Mouse (Mus musculus): Measurements from ENCODE around the gene Sema3g. TPM values are rescaled to one million over a fixed set of nuclear protein-coding genes. Genes with fewer than 3 reads are reported as not detected.
A peak's percentile ranks its signal among the peaks of the same experiment; 100 is the strongest.

Sema3g gene
- polyA plus RNA-seq, 1 experiment from 2014 or later = not detected

GRCm38 (mm10) chr14:31260932-31261331, 43.3 kb downstream of the Sema3g start:
- DNase-seq (ENCODE audit: low spot score) (no peak), ATAC-seq (replicated peaks; ENCODE audit: low FRiP score) (peak; percentile 48)
- Histone ChIP-seq H3K27me3 (replicated peaks; ENCODE audit: control insufficient read depth, insufficient read depth, low read length) (no peaks in the 10 kb centered on the region), H3K4me1 (replicated peaks; ENCODE audit: control insufficient read depth, insufficient read depth, low read length) (peaks cover 23% of the 10 kb centered on the region), H3K36me3 (ENCODE audit: control insufficient read depth, insufficient read depth, low read length) (peaks cover 45% of the 10 kb centered on the region), H3K4me2 (peak overlapping the region; percentile 60), H3K9ac (ENCODE audit: low read depth, low read length) (peak overlapping the region; percentile 22; the same call in 1 of the 2 replicates), H3K27ac (ENCODE audit: low read depth, low read length) (peak overlapping the region; percentile 91), H3K4me3 (ENCODE audit: low read depth, low read length) (peak overlapping the region; percentile 20; the same call in 1 of the 2 replicates), H3K9me3 (ENCODE audit: control insufficient read depth, low read length) (no peaks in the 10 kb centered on the region)
- WGBS = 85% methylated on average over 9 of the region's 9 CpGs

GRCm38 (mm10) chr14:31267649-31268048, 50.0 kb downstream of the Sema3g start:
- no peaks in the 10 kb centered on the region; the same call in 1 of the 2 replicates for H3K27me3 ChIP-seq (replicated peaks; ENCODE audit: control insufficient read depth, insufficient read depth, low read length)
- no peak for ATAC-seq (replicated peaks; ENCODE audit: low FRiP score)
- no peaks in the 10 kb centered on the region for H3K9me3 ChIP-seq (ENCODE audit: control insufficient read depth, low read length)
- H3K4me2 ChIP-seq = no peak overlapping the region
- DNase-seq (ENCODE audit: low spot score) = no peak
- no peak overlapping the region for H3K27ac ChIP-seq (ENCODE audit: low read depth, low read length)
- H3K4me1 ChIP-seq (replicated peaks; ENCODE audit: control insufficient read depth, insufficient read depth, low read length) = peaks cover 6% of the 10 kb centered on the region; the same call in 1 of the 2 replicates
- 88% methylated on average over 11 of the region's 11 CpGs for WGBS
- H3K4me3 ChIP-seq (ENCODE audit: low read depth, low read length) = no peak overlapping the region
- no peak overlapping the region for H3K9ac ChIP-seq (ENCODE audit: low read depth, low read length)
- H3K36me3 ChIP-seq (ENCODE audit: control insufficient read depth, insufficient read depth, low read length) = no peaks in the 10 kb centered on the region

GRCm38 (mm10) chr14:31268301-31269001, 50.8 kb downstream of the Sema3g start:
- peaks cover 6% of the 10 kb centered on the region; the same call in 1 of the 2 replicates for H3K4me1 ChIP-seq (replicated peaks; ENCODE audit: control insufficient read depth, insufficient read depth, low read length)
- H3K4me3 ChIP-seq (ENCODE audit: low read depth, low read length) = no peak overlapping the region
- H3K9ac ChIP-seq (ENCODE audit: low read depth, low read length) = no peak overlapping the region
- ATAC-seq (replicated peaks; ENCODE audit: low FRiP score) = no peak
- DNase-seq (ENCODE audit: low spot score) = no peak
- H3K27ac ChIP-seq (ENCODE audit: low read depth, low read length) = no peak overlapping the region
- WGBS = 74% methylated on average over 9 of the region's 9 CpGs
- H3K36me3 ChIP-seq (ENCODE audit: control insufficient read depth, insufficient read depth, low read length) = no peaks in the 10 kb centered on the region
- no peaks in the 10 kb centered on the region; the same call in 1 of the 2 replicates for H3K27me3 ChIP-seq (replicated peaks; ENCODE audit: control insufficient read depth, insufficient read depth, low read length)
- H3K9me3 ChIP-seq (ENCODE audit: control insufficient read depth, low read length) = no peaks in the 10 kb centered on the region
- H3K4me2 ChIP-seq = no peak overlapping the region; the same call in 1 of the 2 replicates

- H3K4me3 ChIP-seq (ENCODE audit: low read depth, low read length) = peak overlapping the region; percentile 38
Measured at GRCm38 (mm10) chr14:31269456-31270100, 51.9 kb downstream of the Sema3g start.

GRCm38 (mm10) chr14:31271121-31271520, 53.5 kb downstream of the Sema3g start:
- no peak for ATAC-seq (replicated peaks; ENCODE audit: low FRiP score)
- no peaks in the 10 kb centered on the region for H3K36me3 ChIP-seq (ENCODE audit: control insufficient read depth, insufficient read depth, low read length)
- no peak overlapping the region for H3K27ac ChIP-seq (ENCODE audit: low read depth, low read length)
- H3K9ac ChIP-seq (ENCODE audit: low read depth, low read length) = no peak overlapping the region
- DNase-seq (ENCODE audit: low spot score) = no peak
- peaks cover 6% of the 10 kb centered on the region; the same call in 1 of the 2 replicates for H3K4me1 ChIP-seq (replicated peaks; ENCODE audit: control insufficient read depth, insufficient read depth, low read length)
- no peak overlapping the region for H3K4me2 ChIP-seq
- WGBS = 82% methylated on average over 6 of the region's 6 CpGs
- H3K27me3 ChIP-seq (replicated peaks; ENCODE audit: control insufficient read depth, insufficient read depth, low read length) = no peaks in the 10 kb centered on the region; the same call in 1 of the 2 replicates
- H3K9me3 ChIP-seq (ENCODE audit: control insufficient read depth, low read length) = no peaks in the 10 kb centered on the region
- no peak overlapping the region for H3K4me3 ChIP-seq (ENCODE audit: low read depth, low read length)

More at GRCm38 (mm10) chr14:31269456-31270100, 51.9 kb downstream of the Sema3g start:
- H3K27ac ChIP-seq (ENCODE audit: low read depth, low read length) = no peak overlapping the region
- peak overlapping the region; percentile 46 for H3K9ac ChIP-seq (ENCODE audit: low read depth, low read length)
- no peaks in the 10 kb centered on the region for H3K36me3 ChIP-seq (ENCODE audit: control insufficient read depth, insufficient read depth, low read length)
- H3K4me2 ChIP-seq = peak overlapping the region; percentile 66
- H3K27me3 ChIP-seq (replicated peaks; ENCODE audit: control insufficient read depth, insufficient read depth, low read length) = no peaks in the 10 kb centered on the region; the same call in 1 of the 2 replicates
- H3K9me3 ChIP-seq (ENCODE audit: control insufficient read depth, low read length) = no peaks in the 10 kb centered on the region
- WGBS = 16% methylated on average over 28 of the region's 28 CpGs
- peaks cover 6% of the 10 kb centered on the region; the same call in 1 of the 2 replicates for H3K4me1 ChIP-seq (replicated peaks; ENCODE audit: control insufficient read depth, insufficient read depth, low read length)
- ATAC-seq (replicated peaks; ENCODE audit: low FRiP score) = peak; percentile 76
- DNase-seq (ENCODE audit: low spot score) = peak; percentile 64

- 25% methylated on average over 7 of the region's 7 CpGs for WGBS
- DNase-seq (ENCODE audit: low spot score) (peak; percentile 72), ATAC-seq (replicated peaks; ENCODE audit: low FRiP score) (peak; percentile 54; the same call in 1 of the 2 replicates)
- Histone ChIP-seq H3K9me3 (ENCODE audit: control insufficient read depth, low read length) (no peaks in the 10 kb centered on the region), H3K4me3 (ENCODE audit: low read depth, low read length) (no peak overlapping the region), H3K27me3 (replicated peaks; ENCODE audit: control insufficient read depth, insufficient read depth, low read length) (no peaks in the 10 kb centered on the region; the same call in 1 of the 2 replicates), H3K36me3 (ENCODE audit: control insufficient read depth, insufficient read depth, low read length) (no peaks in the 10 kb centered on the region), H3K4me1 (replicated peaks; ENCODE audit: control insufficient read depth, insufficient read depth, low read length) (peaks cover 6% of the 10 kb centered on the region; the same call in 1 of the 2 replicates), H3K9ac (ENCODE audit: low read depth, low read length) (no peak overlapping the region), H3K27ac (ENCODE audit: low read depth, low read length) (no peak overlapping the region), H3K4me2 (no peak overlapping the region)
Measured at GRCm38 (mm10) chr14:31272164-31272563, 54.5 kb downstream of the Sema3g start.

Other genes starting within 250 kb of the Sema3g start
- 33.7 and 41.6 TPM in 2 replicates for gene Glt8d1, start 216.5 kb upstream of the Sema3g start, polyA plus RNA-seq (2014; fragmentation: Nextera tagmentation; extraction: Ambion mirVana)
- 309 and 326 TPM in 2 replicates for gene Spcs1, start 216.2 kb upstream of the Sema3g start, polyA plus RNA-seq (2014; fragmentation: Nextera tagmentation; extraction: Ambion mirVana)
- gene Pbrm1, start 198.7 kb upstream of the Sema3g start, polyA plus RNA-seq (2014; fragmentation: Nextera tagmentation; extraction: Ambion mirVana) = 72.8 and 73.0 TPM in 2 replicates
- 265 and 268 TPM in 2 replicates for gene Gnl3, start 198.7 kb upstream of the Sema3g start, polyA plus RNA-seq (2014; fragmentation: Nextera tagmentation; extraction: Ambion mirVana)
- 90.3 and 107 TPM in 2 replicates for gene Smim4, start 88.9 kb upstream of the Sema3g start, polyA plus RNA-seq (2014; fragmentation: Nextera tagmentation; extraction: Ambion mirVana)
- 401 and 406 TPM in 2 replicates for gene Nt5dc2, start 86.8 kb upstream of the Sema3g start, polyA plus RNA-seq (2014; fragmentation: Nextera tagmentation; extraction: Ambion mirVana)
- 25.3 and 39.9 TPM in 2 replicates for gene Stab1, start 49.2 kb upstream of the Sema3g start, polyA plus RNA-seq (2014; fragmentation: Nextera tagmentation; extraction: Ambion mirVana)
- gene Tnnc1, start 9.5 kb upstream of the Sema3g start, polyA plus RNA-seq (2014; fragmentation: Nextera tagmentation; extraction: Ambion mirVana) = 17.6 and 39.0 TPM in 2 replicates
- gene Nisch, start 914 bp upstream of the Sema3g start, polyA plus RNA-seq (2014; fragmentation: Nextera tagmentation; extraction: Ambion mirVana) = 228 and 245 TPM in 2 replicates
- gene Phf7, start 33.5 kb downstream of the Sema3g start, polyA plus RNA-seq (2014; fragmentation: Nextera tagmentation; extraction: Ambion mirVana) = 14.9 and 15.0 TPM in 2 replicates
- 77.2 and 84.4 TPM in 2 replicates for gene Bap1, start 33.6 kb downstream of the Sema3g start, polyA plus RNA-seq (2014; fragmentation: Nextera tagmentation; extraction: Ambion mirVana)
- 1.7 and 1.9 TPM in 2 replicates for gene Dnah1, start 106.0 kb downstream of the Sema3g start, polyA plus RNA-seq (2014; fragmentation: Nextera tagmentation; extraction: Ambion mirVana)
- gene Capn7, start 118.8 kb downstream of the Sema3g start, polyA plus RNA-seq (2014; fragmentation: Nextera tagmentation; extraction: Ambion mirVana) = 34.4 and 39.0 TPM in 2 replicates
- 15.0 and 17.3 TPM in 2 replicates for gene Sh3bp5, start 218.2 kb downstream of the Sema3g start, polyA plus RNA-seq (2014; fragmentation: Nextera tagmentation; extraction: Ambion mirVana)